In the genomic region with DNA sequence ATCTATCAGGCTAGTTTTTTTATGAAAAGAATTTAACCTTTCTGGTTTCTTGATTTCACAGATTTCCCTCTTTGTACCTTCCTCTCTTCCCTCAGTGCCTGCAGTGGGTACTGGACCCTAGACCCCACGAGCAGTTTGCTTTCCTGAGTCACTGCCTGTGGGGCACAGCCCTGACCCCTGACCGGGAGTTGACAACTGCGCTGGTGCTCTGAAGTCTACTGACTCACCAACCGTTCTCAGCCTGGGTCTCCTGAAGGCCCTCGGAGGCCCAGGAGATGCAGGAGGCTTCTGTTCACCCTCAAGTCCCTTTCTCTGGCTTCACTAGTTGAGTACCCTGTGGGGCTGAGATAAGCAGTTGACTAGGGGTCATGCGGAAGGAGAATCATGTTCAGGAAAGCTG, we compare ENCODE assay signal across 16 mouse cellular contexts. TPM values are rescaled to one million over a fixed set of nuclear protein-coding genes. Genes with fewer than 3 reads are reported as not detected.
"Had no signal": no experiment of that assay in that cellular context is flagged by ENCODE, and none has a peak within 500 bp of the region (broad histone marks: within the 10 kb centered on the region; RNA-seq: fewer than 3 reads in every experiment).

No protein-coding gene starts in this region.

- ATAC-seq: lung, postnatal 0 days had no signal

- H3K27ac ChIP-seq: left cerebral cortex, adult 2 months; limb, embryonic 10.5 days; midbrain, embryonic 10.5 days; neural tube, embryonic 15.5 days; stomach, postnatal 0 days had no signal

- DNase-seq: kidney, adult 18-20 months; kidney, postnatal 10 days; kidney, postnatal 4 days; lung, adult 2 months; lung, postnatal 4 days; midbrain, embryonic 14.5 days; right cerebral cortex, adult 18-20 months; right cerebral cortex, postnatal 25 days; thymus, postnatal 4 days had no signal

- H3K4me1 ChIP-seq: limb, embryonic 10.5 days; midbrain, embryonic 10.5 days; neural tube, embryonic 15.5 days had no signal

- H3K9ac ChIP-seq: neural tube, embryonic 15.5 days had no signal

- H3K4me2 ChIP-seq: neural tube, embryonic 15.5 days had no signal

- H3K9me3 ChIP-seq: limb, embryonic 10.5 days; midbrain, embryonic 10.5 days; neural tube, embryonic 15.5 days had no signal

- H3K4me3 ChIP-seq: left cerebral cortex, adult 2 months; limb, embryonic 10.5 days; midbrain, embryonic 10.5 days; myocyte; neural tube, embryonic 15.5 days had no signal

- H3K27me3 ChIP-seq: neural tube, embryonic 15.5 days had no signal

RNA-seq across cellular contexts. Expression of a gene that starts 47.4 kb away (rescaled TPM):
- polyA plus RNA-seq: myocyte had no signal
